Mouse (Mus musculus) testis, adult 2 months (tissue): ENCODE data around the gene Kcnk13.

Experiments
- CTCF ChIP-seq: fragments of 200-500 bp; IDR thresholded peaks from 2 replicates; pipeline ENCODE4 v1.5.1; 2012; ENCODE audit warnings: low read depth, mild to moderate bottlenecking, inconsistent platforms, low read length, moderate library complexity; ENCODE audit not compliant: control insufficient read depth, insufficient read depth, insufficient replicate concordance
- POLR2A ChIP-seq: fragments of 200-500 bp; IDR thresholded peaks from 2 replicates; pipeline ENCODE4 v1.6.1; 2012; ENCODE audit warnings: low read depth, mild to moderate bottlenecking, inconsistent platforms, low read length, moderate library complexity; ENCODE audit not compliant: control insufficient read depth

DNA sequence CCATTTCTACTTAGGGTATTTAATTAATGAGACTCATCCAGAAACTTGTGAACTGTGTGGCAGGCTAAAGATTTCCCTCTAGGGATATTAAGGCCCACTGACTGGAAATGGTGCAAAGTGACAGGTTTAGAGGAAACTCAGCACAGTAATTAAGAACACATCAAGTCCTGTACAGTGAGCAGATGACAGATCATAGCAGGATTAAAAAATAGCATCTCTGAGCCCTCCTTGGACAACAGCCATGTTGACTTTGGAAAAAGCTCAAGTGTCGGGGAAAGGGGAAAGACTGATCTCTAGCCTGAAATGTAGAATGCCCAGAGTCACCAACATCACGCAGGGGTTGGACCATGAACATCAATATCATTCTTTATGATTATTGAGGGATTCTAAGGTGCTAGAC lies 23.8 kb downstream of the Kcnk13 start:
- no peak for TF ChIP-seq POLR2A
- no peak for TF ChIP-seq CTCF
